19 mouse cellular contexts compared by ENCODE assay signal in the genomic region with DNA sequence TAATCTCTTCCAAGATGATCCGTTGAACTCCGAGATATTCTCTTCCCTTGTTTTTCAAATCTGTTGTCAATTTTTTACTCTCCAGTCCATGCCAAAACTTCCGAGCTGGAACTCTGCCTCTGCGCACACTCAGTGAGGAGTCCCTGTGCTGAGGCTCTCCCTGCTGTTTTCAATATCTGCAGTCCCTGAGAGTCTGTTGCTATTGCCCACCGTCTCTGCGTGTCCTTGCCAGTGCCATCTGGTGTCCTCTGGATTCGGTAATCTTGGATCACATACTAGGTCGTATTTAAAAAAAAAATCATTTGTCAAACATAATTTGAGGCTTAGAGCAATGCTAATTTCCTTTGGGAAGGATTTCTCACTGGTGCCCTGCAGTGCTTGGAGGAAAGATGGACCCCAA. TPM values are rescaled to one million over a fixed set of nuclear protein-coding genes. Genes with fewer than 3 reads are reported as not detected.
DNase-seq lines count a peak whose midpoint lies in the region; ATAC-seq and TF ChIP-seq lines count a peak whose summit lies in the region.
"Had no signal": no experiment of that assay in that cellular context is flagged by ENCODE, and none has a peak within 500 bp of the region (broad histone marks: within the 10 kb centered on the region; RNA-seq: fewer than 3 reads in every experiment).

No protein-coding gene starts in this region.

- no peaks in the 10 kb centered on the region for H3K27me3 ChIP-seq in hindbrain, postnatal 0 days (ENCODE audit: insufficient read depth, low read length)
- peaks cover 26% of the 10 kb centered on the region for H3K27me3 ChIP-seq in hindbrain, embryonic 10.5 days (ENCODE audit: insufficient read depth, poor library complexity, severe bottlenecking)
- no peaks in the 10 kb centered on the region for H3K27me3 ChIP-seq in forebrain, embryonic 16.5 days (replicated peaks; ENCODE audit: control insufficient read depth, insufficient read depth, low read length)
- peaks cover 14% of the 10 kb centered on the region for H3K27me3 ChIP-seq in kidney, embryonic 15.5 days
- H3K27me3 ChIP-seq: neural tube, embryonic 12.5 days had no signal

- H3K27ac ChIP-seq in hindbrain, postnatal 0 days = peak overlapping the region; percentile 61; the same call in 1 of the 2 replicates
- no peak overlapping the region for H3K27ac ChIP-seq in hindbrain, embryonic 10.5 days
- H3K27ac ChIP-seq in forebrain, embryonic 16.5 days (ENCODE audit: low read length) = no peak overlapping the region
- no peak overlapping the region for H3K27ac ChIP-seq in kidney, embryonic 15.5 days
- H3K27ac ChIP-seq: macrophage; neural tube, embryonic 12.5 days had no signal

- no peaks in the 10 kb centered on the region for H3K4me1 ChIP-seq in hindbrain, postnatal 0 days (ENCODE audit: insufficient read depth, low read length)
- peaks cover 7% of the 10 kb centered on the region; the same call in 1 of the 2 replicates for H3K4me1 ChIP-seq in hindbrain, embryonic 10.5 days (replicated peaks)
- H3K4me1 ChIP-seq in forebrain, embryonic 16.5 days (replicated peaks; ENCODE audit: control insufficient read depth, insufficient read depth, low read length) = peaks cover 4% of the 10 kb centered on the region
- H3K4me1 ChIP-seq in kidney, embryonic 15.5 days = peaks cover 16% of the 10 kb centered on the region

- no peak overlapping the region for H3K9ac ChIP-seq in hindbrain, postnatal 0 days (replicated peaks; ENCODE audit: low read length)
- no peak overlapping the region for H3K9ac ChIP-seq in forebrain, embryonic 16.5 days (replicated peaks; ENCODE audit: low read depth, low read length)
- no peak overlapping the region for H3K9ac ChIP-seq in kidney, embryonic 15.5 days
- H3K9ac ChIP-seq: liver, postnatal 0 days; neural tube, embryonic 12.5 days had no signal

- no peaks in the 10 kb centered on the region for H3K9me3 ChIP-seq in hindbrain, postnatal 0 days (ENCODE audit: low read length)
- no peaks in the 10 kb centered on the region for H3K9me3 ChIP-seq in hindbrain, embryonic 10.5 days
- H3K9me3 ChIP-seq in forebrain, embryonic 16.5 days (ENCODE audit: control insufficient read depth, low read length) = no peaks in the 10 kb centered on the region
- H3K9me3 ChIP-seq in kidney, embryonic 15.5 days (replicated peaks) = no peaks in the 10 kb centered on the region
- H3K9me3 ChIP-seq: neural tube, embryonic 12.5 days had no signal

- no peak for TF ChIP-seq CTCF in hindbrain, postnatal 0 days (IDR thresholded peaks at IDR 0.05; ENCODE audit: low read depth)

- no peak for ATAC-seq in hindbrain, postnatal 0 days
- peak; percentile 38; the same call in 1 of the 2 replicates for ATAC-seq in forebrain, embryonic 16.5 days
- no peak for ATAC-seq in kidney, embryonic 15.5 days (replicated peaks; ENCODE audit: low FRiP score)
- ATAC-seq: liver, postnatal 0 days; midbrain, embryonic 16.5 days had no signal

- no peak overlapping the region for H3K4me2 ChIP-seq in hindbrain, postnatal 0 days (ENCODE audit: low read depth, low read length)
- no peak overlapping the region for H3K4me2 ChIP-seq in forebrain, embryonic 16.5 days (ENCODE audit: low read length)
- no peak overlapping the region for H3K4me2 ChIP-seq in kidney, embryonic 15.5 days
- H3K4me2 ChIP-seq: neural tube, embryonic 12.5 days had no signal

- WGBS in hindbrain, postnatal 0 days = 32% methylated on average over 8 of the region's 8 CpGs
- 70% methylated on average over 8 of the region's 8 CpGs for WGBS in hindbrain, embryonic 10.5 days
- WGBS in forebrain, embryonic 16.5 days = 48% methylated on average over 8 of the region's 8 CpGs
- WGBS in kidney, embryonic 15.5 days = 74% methylated on average over 8 of the region's 8 CpGs

- peak; percentile 73 for DNase-seq in hindbrain, postnatal 0 days (ENCODE audit: low spot score)
- DNase-seq in hindbrain, embryonic 10.5 days (ENCODE audit: low spot score) = no peak
- DNase-seq in brain, adult 2 months (ENCODE audit: low read depth, low spot score) = peak; percentile 95
- peak; percentile 93 for DNase-seq in cerebellum, adult 11-12 months
- DNase-seq in MN1 (ENCODE audit: low spot score) = no peak
- DNase-seq: kidney, adult 9 months; liver, postnatal 0 days had no signal

- H3K4me3 ChIP-seq in hindbrain, postnatal 0 days (ENCODE audit: low read length) = no peak overlapping the region
- no peak overlapping the region for H3K4me3 ChIP-seq in hindbrain, embryonic 10.5 days
- no peak overlapping the region for H3K4me3 ChIP-seq in forebrain, embryonic 16.5 days (replicated peaks; ENCODE audit: low read length)
- no peak overlapping the region for H3K4me3 ChIP-seq in kidney, embryonic 15.5 days (replicated peaks)
- H3K4me3 ChIP-seq: neural tube, embryonic 12.5 days had no signal

- H3K36me3 ChIP-seq in hindbrain, postnatal 0 days (ENCODE audit: insufficient read depth, low read length) = no peaks in the 10 kb centered on the region
- H3K36me3 ChIP-seq in hindbrain, embryonic 10.5 days = no peaks in the 10 kb centered on the region
- no peaks in the 10 kb centered on the region for H3K36me3 ChIP-seq in forebrain, embryonic 16.5 days (ENCODE audit: control insufficient read depth, insufficient read depth)
- H3K36me3 ChIP-seq in kidney, embryonic 15.5 days = no peaks in the 10 kb centered on the region
- H3K36me3 ChIP-seq: neural tube, embryonic 12.5 days had no signal

RNA-seq across cellular contexts. Expression of a gene that starts 6.4 kb away (rescaled TPM):
- total RNA-seq in hindbrain, postnatal 0 days (2014; rRNA removed) = 0.05 and 0.29 TPM in 2 replicates
- polyA plus RNA-seq in hindbrain, postnatal 0 days (2015; fragmentation: Nextera tagmentation; extraction: Ambion mirVana) = 0.19 and 0.40 TPM in 2 replicates
- 0.12 and 0.35 TPM in 2 replicates for polyA plus RNA-seq in hindbrain, embryonic 10.5 days (2016; fragmentation: Nextera tagmentation; extraction: Ambion mirVana)
- polyA plus RNA-seq in forebrain, embryonic 16.5 days (2015; fragmentation: Nextera tagmentation; extraction: Ambion mirVana) = 0.26 and 0.46 TPM in 2 replicates
- polyA plus RNA-seq in kidney, embryonic 15.5 days (2015; fragmentation: Nextera tagmentation; extraction: Ambion mirVana) = 0.82 and 1.1 TPM in 2 replicates
- total RNA-seq: layer of hippocampus, adult 18-20 months had no signal

RNA-seq across cellular contexts. Expression of a gene that starts 6.6 kb away (rescaled TPM):
- total RNA-seq in hindbrain, postnatal 0 days (2014; rRNA removed) = 73.5 and 81.3 TPM in 2 replicates
- polyA plus RNA-seq in hindbrain, postnatal 0 days (2015; fragmentation: Nextera tagmentation; extraction: Ambion mirVana) = 53.8 and 54.1 TPM in 2 replicates
- polyA plus RNA-seq in hindbrain, embryonic 10.5 days (2016; fragmentation: Nextera tagmentation; extraction: Ambion mirVana) = 14.4 and 27.4 TPM in 2 replicates
- polyA plus RNA-seq in forebrain, embryonic 16.5 days (2015; fragmentation: Nextera tagmentation; extraction: Ambion mirVana) = 49.3 and 55.2 TPM in 2 replicates
- polyA plus RNA-seq in kidney, embryonic 15.5 days (2015; fragmentation: Nextera tagmentation; extraction: Ambion mirVana) = 7.8 and 11.0 TPM in 2 replicates
- total RNA-seq: common myeloid progenitor, adult 5-6 weeks had no signal
- polyA plus RNA-seq: macrophage had no signal

RNA-seq across cellular contexts. Expression of a gene that starts 48.1 kb away (rescaled TPM):
- total RNA-seq in hindbrain, postnatal 0 days (2014; rRNA removed) = 52.0 and 80.7 TPM in 2 replicates
- 44.7 and 45.2 TPM in 2 replicates for polyA plus RNA-seq in hindbrain, postnatal 0 days (2015; fragmentation: Nextera tagmentation; extraction: Ambion mirVana)
- 11.6 and 12.4 TPM in 2 replicates for polyA plus RNA-seq in hindbrain, embryonic 10.5 days (2016; fragmentation: Nextera tagmentation; extraction: Ambion mirVana)
- polyA plus RNA-seq in forebrain, embryonic 16.5 days (2015; fragmentation: Nextera tagmentation; extraction: Ambion mirVana) = 12.7 and 14.5 TPM in 2 replicates
- 32.8 and 33.8 TPM in 2 replicates for polyA plus RNA-seq in kidney, embryonic 15.5 days (2015; fragmentation: Nextera tagmentation; extraction: Ambion mirVana)

RNA-seq across cellular contexts. Expression of a gene that starts 50.8 kb away (rescaled TPM):
- total RNA-seq in hindbrain, postnatal 0 days (2014; rRNA removed) = not detected in 2 replicates
- polyA plus RNA-seq in hindbrain, postnatal 0 days (2015; fragmentation: Nextera tagmentation; extraction: Ambion mirVana) = not detected in 2 replicates
- not detected in 2 replicates for polyA plus RNA-seq in hindbrain, embryonic 10.5 days (2016; fragmentation: Nextera tagmentation; extraction: Ambion mirVana)
- polyA plus RNA-seq in forebrain, embryonic 16.5 days (2015; fragmentation: Nextera tagmentation; extraction: Ambion mirVana) = not detected in 2 replicates
- polyA plus RNA-seq in kidney, embryonic 15.5 days (2015; fragmentation: Nextera tagmentation; extraction: Ambion mirVana) = not detected in 2 replicates
- total RNA-seq: adrenal gland, postnatal 4 days; common myeloid progenitor, adult 5-6 weeks; gastrocnemius, postnatal 4 days; layer of hippocampus, adult 18-20 months; MEL had no signal
- polyA plus RNA-seq: heart, postnatal 0 days; limb, embryonic 14.5 days; liver, postnatal 0 days; macrophage; midbrain, embryonic 16.5 days; neural tube, embryonic 12.5 days had no signal

RNA-seq across cellular contexts. Expression of a gene that starts 53.4 kb away (rescaled TPM):
- total RNA-seq in hindbrain, postnatal 0 days (2014; rRNA removed) = 49.0 and 49.9 TPM in 2 replicates
- 25.5 and 26.0 TPM in 2 replicates for polyA plus RNA-seq in hindbrain, postnatal 0 days (2015; fragmentation: Nextera tagmentation; extraction: Ambion mirVana)
- polyA plus RNA-seq in hindbrain, embryonic 10.5 days (2016; fragmentation: Nextera tagmentation; extraction: Ambion mirVana) = 12.8 and 18.6 TPM in 2 replicates
- polyA plus RNA-seq in forebrain, embryonic 16.5 days (2015; fragmentation: Nextera tagmentation; extraction: Ambion mirVana) = 21.0 and 24.1 TPM in 2 replicates
- 14.0 and 14.2 TPM in 2 replicates for polyA plus RNA-seq in kidney, embryonic 15.5 days (2015; fragmentation: Nextera tagmentation; extraction: Ambion mirVana)
- polyA plus RNA-seq: macrophage had no signal

Comparison
In these comparisons a context has a peak if more than half of its experiments do, and no peak if none do; other contexts are left out.
1. DNase-seq: peak in hindbrain, postnatal 0 days (single experiment), brain, adult 2 months (single experiment) and cerebellum, adult 11-12 months (single experiment); none in hindbrain, embryonic 10.5 days (single experiment) and MN1 (single experiment).